Mouse (Mus musculus): ENCODE measurements around the gene Anks1b.

Gene Anks1b

DNA sequence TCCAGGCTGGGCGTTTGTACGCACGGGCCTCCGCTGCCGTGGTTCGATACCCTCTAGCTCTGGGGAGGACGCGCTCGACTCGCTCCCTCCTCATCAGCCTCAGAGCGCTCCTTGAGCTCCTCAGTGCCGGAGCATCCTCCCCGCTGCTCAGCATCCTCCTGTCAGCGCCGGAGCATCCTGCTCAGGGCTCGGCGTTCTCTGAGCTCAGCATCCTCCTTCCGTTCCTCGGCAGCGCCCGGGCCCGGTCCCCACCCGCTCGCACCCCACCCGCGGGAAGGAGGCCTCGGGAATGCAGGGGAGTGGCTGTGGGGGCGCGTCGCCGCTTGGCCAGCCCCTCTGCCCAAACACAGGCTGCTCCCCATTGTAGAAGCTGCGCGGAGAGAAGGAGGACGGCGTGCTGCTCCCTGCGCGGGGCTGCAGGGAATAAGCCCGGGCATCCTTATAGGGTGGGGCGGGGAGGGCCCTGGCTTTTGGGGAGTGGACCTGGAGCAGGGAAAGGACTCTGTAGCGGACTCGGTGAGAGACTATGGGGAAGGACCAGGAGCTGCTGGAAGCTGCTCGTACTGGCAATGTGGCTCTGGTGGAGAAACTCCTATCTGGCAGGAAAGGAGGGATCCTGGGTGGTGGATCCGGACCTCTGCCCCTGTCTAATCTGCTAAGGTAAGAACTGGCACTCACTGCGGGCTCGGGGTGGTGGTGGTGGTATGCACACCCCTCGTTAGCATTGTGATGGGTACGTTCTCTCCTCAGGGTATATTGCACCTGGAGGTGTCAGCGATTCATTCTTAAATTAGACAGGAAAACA lies at the start of gene Anks1b:
Gene Anks1b (plus strand): TSS at position 364 of the 805 bp plus-strand sequence.
- DNase-seq (ENCODE audit: low spot score) = no peak

DNA sequence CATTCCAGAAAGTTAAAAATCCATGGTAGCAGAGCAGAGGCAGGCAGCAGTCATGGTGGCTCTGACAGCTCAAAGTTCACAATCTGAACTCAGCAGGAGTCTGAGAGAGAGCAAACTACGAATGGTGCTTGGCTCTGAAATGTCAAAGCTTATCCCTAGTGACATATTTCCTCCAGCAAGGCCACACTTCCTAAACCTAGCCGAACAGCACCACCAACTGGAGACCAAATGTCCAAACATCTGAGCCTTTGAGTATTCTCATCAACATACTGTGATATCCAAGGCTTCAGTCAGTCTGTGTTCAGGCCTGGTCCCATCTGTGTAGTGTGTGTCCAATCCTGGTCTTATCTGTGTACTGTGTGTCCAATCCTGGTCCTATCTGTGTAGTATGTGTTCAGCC lies 49.4 kb upstream of the Anks1b start:
- no peak for DNase-seq (ENCODE audit: low spot score)

DNA sequence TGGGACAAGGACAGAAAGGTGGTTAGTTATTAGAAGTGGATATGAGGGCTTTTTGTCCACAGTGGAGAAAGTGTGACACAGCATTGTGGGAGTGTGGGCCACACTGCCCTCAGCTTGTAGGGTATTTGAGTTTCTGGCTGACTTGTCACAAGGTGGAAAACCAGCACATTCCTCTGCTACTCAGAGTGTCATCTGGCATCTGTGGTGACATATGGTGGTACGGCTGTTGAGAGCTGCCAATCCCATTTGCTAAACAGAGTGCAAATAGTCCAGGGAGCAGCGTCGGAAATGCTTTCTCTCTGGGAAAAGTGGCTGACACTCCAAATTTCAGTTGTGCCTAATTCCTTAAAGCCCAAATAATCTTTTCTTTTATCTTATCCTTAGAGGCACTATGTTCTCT lies 46.4 kb upstream of the Anks1b start:
- DNase-seq (ENCODE audit: low spot score) = no peak

DNA sequence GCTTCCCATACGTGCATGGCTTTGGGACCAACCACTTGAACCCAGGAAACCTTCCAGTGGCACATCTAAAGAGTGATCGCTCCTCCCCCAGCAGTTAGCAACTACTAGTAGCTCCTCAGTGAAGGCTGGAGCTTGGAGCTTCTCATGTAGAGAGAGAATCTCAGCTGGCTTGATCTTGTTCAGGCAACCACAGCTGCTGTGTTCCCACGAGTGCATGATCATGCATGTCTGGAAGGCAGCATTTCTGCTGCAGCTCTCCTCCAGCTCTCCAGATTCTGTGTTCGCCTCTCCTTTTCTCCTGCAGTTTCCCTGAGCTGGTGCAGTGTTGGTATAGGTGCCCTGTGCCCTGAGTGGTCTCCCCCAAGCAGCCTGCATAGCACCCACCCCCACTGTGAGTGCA lies 41.0 kb upstream of the Anks1b start:
- DNase-seq (ENCODE audit: low spot score) = no peak

DNA sequence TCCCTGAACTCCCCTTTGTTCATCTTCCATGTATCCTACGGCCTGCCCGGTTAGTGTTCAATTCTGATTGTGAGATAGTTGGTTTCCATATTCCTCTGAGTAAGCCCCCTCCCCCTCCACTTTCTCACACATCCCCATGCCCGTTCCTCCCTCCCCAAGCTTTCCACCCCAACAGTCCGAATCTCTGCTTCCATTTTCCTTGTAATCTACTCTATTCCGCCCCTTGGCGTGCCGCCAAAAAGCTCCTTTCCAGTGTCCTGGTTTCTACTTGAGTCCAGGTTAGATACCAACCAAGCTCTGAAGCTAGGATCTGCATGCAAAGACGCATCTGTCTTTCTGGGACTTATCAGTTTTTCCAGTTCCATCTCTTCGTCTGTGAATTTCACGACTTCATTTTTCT lies 40.1 kb upstream of the Anks1b start:
- DNase-seq (ENCODE audit: low spot score) = no peak

DNA sequence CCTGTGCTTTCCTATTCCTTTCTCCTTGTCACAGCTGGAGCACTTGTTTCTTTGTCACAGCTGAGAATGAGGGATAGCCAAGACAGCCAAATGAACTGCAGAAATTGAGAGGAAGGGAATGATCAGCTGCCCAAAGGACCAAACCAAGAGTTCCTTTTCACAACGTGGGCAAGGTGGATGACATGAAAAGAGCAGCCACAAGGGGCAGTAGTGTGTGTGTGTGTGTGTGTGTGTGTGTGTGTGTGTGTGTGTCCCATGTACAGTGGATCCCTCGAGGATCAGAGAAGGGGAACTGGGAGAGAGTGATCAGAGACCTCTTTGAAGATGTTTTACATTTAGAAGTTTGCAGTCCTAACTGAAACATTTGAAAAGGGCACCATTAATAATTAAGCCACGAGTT lies 35.8 kb upstream of the Anks1b start:
- no peak for DNase-seq (ENCODE audit: low spot score)

DNA sequence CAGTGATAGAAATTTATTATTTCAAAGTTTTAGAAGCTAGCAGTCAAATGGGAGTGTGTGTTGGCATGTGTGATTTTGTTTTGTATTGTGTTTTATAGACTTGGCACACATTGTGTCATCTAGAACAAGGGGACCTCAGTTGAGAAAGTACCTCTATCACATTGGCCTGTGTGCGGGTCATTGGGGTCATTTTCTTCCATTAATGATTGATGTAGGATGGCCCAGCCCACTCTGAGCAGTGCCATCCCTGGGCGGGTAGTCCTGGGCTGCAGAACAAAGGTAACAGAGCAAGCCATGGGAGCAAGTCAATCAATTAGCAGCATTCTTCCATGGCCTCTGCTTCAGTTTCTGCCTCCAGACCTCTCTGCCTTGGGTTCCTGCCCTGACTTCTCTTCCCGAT lies 34.5 kb upstream of the Anks1b start:
- DNase-seq (ENCODE audit: low spot score) = no peak

DNA sequence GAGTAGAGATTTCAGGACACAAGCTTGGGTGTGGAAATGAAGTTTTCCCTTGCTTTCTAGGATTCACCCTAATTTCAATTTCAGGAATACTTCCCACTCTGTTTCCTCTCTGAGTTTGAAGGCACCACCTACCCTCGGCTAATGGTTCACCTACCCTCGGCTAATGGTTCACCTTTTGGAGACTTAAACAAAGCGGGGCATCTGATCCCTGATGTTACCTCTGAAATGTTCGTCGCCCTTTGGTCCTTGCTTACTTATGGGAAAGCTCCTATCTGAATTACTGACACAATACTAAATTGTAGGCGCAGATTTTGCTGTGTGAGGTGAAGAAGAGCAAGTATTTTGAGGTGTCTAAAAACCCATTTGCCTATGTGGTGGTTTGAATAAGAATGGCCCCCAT lies 22.4 kb upstream of the Anks1b start:
- DNase-seq (ENCODE audit: low spot score) = no peak

DNA sequence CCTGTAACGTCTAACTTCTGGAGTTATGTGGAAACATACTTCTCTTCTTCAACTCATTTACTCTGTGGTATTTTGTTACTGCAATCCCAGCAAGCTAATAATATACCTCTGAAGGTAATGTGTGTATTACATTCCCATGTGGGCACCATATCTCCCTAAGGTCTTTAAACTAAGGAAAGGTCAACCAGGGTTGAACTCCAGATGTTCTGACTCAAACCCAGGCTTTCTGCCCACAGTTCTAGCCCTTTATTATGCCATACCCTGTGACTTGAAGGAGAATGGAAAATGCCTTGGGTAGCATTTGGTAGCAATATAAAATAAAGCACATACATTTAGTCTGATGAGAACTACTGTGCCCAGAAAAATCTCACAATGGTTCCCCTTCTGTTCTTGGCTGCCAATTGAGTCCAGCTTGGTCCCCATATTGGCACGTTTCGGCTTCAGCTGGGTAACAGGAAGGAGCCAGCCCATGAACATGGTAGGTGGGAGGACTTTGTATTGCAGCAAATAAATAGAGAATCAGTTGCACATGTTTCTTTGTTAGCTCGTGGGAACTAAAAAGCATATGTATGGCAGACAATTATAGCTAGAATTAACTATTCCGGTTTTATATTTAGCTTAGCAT lies 17.9 kb upstream of the Anks1b start:
- no peak for DNase-seq (ENCODE audit: low spot score)

DNA sequence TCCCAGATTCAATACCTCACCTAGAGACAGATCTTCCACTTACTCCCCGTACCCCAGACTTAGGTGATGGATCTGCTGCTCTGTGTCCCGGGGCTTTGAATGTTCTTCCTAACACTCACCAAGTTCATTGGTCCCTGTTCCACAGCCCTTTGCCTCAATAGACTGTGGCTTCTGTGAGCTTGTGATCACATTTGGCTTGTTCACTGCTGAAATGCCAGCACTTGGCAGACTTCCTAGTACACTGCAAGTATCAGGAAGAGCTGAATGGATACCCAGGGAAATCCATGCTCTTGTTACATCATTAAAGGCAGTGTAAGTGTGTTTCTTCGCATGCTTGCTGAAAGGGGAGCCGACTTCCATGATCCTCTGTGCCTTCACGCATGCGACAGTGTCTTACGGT lies 17.0 kb upstream of the Anks1b start:
- no peak for DNase-seq (ENCODE audit: low spot score)

DNA sequence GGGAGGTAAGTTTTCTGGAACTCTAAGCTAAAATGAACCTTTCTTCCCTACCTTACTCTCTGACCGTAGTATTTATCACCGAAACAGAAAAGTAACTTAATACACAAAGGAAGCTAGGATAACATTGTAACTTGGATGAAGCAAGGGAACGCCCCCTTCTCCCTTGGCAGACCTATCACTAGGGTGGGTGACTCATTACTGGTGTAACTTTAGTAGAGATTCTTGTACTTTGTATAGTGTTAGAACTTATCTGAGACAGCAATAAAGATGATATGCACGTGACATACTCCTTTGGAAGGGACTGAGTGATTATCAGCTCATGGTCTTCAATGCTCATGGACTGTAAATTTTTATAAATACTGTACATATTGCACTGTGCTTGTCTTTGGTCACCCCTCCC lies 5.1 kb upstream of the Anks1b start:
- no peak for DNase-seq (ENCODE audit: low spot score)

DNA sequence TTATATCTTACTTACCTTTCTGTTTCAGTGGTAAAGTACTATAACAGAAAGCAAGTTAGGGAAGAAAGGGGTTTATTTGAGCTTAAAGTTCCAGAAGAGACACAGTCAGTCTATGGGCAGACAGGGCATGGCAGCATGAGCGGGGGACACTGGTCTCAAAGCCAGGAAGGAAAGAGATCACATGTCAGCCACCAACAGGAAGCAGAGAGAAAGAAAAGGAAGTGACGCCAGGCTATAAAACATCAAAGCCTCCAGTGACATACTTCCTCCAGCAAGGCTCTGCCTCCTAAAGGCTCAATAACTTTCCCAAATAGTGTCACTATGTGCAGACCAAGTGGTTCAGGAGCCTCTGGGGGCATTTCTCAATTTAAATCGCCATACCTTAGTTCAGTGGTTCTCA lies 4.5 kb upstream of the Anks1b start:
- no peak for DNase-seq (ENCODE audit: low spot score)

DNA sequence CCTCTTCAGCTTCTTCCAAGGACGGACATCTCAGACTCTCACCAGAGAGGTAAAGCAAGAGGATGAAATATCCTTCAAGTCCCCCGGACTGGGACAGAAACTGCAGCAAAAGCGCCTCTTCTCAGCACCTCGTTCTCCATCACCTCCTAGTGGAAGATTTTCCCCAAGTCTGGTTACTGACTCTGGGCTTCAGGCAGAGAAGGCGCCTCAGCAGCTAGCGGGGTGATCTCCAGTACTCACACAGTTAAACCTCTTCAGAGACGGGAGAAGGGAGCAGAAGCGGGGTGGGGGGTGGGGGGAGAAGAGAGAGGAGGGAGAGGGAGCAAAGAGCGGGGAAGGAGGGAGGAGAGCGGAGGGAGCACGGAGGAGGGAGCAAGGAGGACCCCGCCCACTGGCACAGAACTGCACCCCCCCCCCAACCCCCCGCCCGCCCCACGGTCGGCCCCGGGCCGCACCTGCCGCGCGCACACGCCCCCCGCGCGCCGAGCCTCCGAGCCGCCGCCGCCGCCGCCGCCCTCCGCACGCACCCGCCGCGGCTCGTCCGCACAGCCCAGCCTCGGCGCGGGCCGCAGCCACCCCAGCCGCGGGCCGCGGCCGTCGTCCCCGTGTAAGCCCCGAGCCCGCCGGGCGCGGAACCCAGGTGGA lies 686 bp upstream of the Anks1b start:
- no peak for DNase-seq (ENCODE audit: low spot score)

DNA sequence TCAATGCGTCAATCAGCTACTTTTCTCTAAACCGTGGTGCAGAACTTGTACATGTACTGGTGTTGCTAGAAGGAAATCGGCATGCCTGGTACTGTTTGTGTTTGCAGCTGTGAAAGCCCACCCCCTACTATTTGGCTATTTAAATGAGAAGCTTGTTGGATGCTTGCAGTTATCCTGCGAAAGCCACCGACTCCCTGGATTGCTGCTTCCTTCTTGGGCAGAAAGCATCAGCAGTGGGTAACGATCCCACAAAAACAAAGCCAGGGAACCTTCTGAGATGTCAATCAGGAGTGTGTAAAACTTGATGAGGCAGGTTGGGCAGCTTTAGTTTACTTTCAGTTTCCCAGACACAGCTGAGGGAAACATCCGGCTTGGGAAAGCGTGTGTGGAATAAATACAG lies 727 bp downstream of the Anks1b start:
- no peak for DNase-seq (ENCODE audit: low spot score)

DNA sequence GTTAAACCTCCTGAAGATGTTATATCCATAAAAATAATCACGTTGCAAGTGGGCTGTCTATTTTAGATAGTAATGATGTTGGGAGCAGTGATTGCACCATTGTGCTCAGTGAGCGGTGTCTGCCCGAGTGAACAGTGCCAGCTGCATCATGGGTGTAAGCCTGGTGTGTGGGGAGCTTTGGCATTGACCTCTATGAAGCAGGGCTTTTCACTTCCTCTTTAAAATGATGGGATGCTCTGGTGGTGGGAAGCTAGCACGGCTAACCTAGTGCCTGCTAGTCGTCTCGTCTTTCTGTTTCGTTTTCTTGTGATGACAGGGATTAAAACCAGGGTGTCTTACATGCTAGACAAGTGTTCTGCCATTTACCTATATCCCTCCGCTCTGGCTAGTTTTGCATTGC lies 10.3 kb downstream of the Anks1b start:
- no peak for DNase-seq (ENCODE audit: low spot score)

DNA sequence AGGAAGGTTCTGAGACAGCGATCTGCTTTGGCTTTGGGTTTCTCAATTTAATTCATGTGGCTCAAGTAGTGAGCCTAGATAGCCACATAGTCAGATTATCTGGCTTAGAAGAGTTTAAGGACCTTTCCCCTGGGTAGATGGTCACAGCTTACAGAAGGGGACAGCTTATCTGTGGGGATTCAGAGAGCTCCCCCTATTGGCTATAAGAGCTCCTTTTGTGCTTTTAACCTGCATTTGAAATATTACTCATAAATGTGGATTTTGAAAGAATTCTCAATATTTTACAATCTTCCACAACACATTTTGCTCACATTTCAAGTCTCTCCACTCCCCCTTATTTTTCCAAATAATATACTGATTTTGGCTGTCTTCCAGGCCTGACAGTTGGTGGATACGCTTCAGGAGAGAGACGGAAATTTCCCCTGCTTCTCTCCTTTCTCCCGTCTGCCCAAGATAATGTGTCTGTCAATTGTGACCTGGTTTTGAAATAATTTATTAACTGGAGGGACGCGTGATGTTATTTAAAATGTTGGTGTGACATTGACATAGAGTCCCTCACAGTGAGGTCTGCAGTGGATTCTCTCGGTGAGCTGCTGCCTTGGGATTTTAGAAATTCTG lies 29.5 kb downstream of the Anks1b start:
- no peak for DNase-seq (ENCODE audit: low spot score)

DNA sequence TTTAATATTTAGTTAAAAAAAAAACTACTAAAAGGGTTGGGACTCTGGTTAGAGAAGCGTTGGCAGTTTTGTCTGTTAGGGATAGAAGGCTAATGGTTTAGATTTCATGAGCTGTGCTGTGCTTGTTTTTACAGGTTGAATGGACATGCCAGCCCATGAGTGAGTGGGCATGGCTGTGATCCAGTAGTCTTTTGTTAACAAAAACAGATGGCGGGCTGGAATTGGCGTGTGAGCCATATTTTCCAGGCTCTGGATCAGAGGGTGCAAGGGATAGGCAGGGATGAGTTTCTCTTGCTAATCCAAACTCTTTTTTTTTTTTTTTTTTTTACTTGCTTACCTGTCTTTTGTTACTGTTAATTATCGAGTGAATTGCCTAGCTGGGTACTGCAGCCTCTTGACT lies 38.6 kb downstream of the Anks1b start:
- no peak for DNase-seq (ENCODE audit: low spot score)

DNA sequence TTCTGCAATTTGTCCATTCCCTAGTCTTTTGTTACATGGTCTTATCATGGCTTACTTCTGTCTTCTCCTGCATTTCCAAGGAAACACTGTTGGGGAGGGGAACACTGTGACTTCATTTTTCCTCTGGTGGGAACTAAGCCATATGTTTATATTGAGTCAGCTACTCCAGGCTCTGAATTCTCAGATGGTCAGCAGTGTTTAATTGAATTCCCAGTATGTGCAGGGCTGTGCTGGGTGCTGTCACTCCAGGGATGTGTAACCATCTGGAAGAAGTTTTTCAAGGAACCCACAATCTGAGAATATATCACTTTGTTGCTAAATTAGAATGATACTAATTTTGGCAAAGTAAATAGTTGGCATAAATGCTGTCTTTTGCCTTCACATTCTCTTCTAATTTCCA lies 39.9 kb downstream of the Anks1b start:
- no peak for DNase-seq (ENCODE audit: low spot score)

DNA sequence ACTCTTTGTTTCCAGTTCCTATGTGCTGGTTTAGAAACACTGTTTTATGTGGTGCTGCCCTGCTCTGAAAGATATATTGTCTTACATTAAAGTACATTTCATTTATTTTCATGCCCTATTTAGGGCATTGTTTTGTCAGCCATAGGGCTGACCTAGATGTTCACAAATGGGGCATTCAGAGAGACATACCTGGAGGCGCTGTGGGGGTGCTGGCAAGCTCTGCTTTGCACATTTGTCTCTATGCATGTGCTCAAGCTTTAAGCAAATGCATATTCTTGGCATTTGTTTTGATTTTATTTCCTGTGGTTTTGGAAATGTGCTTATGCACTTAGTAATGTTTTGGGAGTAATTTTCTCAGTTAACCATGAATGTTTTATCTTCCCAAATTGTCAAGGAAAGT lies 43.8 kb downstream of the Anks1b start:
- no peak for DNase-seq (ENCODE audit: low spot score)

DNA sequence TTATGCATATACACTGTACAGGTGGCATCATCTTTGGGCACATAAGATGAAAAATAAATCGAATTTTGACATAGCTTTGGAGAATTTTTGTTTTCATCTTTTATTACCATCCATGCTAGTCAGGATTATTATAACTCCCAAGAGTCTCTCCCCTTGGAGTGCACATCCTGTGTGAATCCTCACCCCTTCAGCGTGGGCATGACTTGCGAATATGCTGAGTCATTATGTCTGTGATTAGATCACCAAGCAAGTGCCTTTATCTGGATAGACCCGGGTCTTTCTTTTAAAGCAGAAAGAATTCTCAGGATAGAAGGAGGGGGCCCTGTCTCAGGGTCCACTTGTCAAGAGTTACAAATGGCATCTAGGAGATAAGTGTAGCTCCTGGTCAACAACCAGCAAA lies 48.7 kb downstream of the Anks1b start:
- no peak for DNase-seq (ENCODE audit: low spot score)

DNA sequence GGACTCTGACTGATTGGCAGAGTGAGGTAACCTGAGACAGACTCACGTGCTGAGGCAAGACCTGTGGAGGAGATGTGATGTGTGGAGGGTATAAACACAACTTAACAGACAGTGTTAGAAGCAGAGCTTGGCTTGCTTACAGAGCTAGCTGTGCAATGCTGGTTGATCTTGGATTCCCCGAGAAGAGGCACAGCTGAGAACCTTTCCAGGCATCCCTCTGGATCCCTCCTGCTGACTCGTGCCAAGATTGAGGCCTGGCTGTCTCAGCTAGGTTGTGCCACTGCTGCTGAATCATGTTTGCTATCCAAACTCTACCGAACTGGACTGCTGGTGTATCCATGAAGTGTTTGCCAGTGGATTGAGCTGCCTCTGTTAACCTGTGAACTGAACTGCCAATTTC lies 68.9 kb downstream of the Anks1b start:
- DNase-seq (ENCODE audit: low spot score) = no peak

DNA sequence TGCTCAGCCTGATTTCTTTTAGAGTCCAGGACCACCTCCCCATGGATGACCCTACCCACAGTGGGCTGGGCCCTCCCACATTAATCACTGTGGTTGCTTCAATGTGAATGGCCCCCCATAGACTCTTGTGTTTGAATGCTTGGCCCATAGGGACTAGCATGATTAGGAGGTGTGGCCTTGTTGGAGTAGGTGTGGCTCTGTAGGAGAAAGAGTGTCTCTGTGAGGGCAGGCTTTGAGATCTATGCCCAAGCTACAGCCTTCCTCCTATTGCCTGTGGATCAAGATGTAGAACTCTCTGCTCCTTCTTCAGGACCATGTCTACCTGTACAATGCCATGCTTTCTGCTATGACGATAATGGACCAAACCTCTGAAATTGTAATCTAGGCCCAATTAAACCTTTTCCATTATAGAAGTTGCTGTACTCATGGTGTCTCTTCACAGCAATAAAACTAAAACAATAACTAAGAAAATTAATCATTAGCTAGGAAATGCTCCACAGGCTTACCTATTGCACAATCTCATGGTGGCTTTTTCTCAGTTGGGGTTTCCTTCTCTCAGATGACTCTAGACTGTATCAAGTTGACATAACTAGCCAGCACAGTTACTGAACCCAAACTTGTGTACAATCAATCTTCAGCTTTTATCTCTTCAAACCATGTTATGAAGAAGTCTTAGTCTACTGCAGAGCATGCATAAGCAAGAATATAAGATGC lies 73.5 kb downstream of the Anks1b start:
- DNase-seq (ENCODE audit: low spot score) = no peak
